Mouse (Mus musculus) testis, postnatal 10 days (tissue): ENCODE measurements around the gene Il5ra.
A peak's percentile ranks its signal among the peaks of the same experiment; 100 is the strongest.

ENCODE experiments used
- DNase-seq: peaks from one replicate; pipeline ENCODE4 v3.0.0; 2021; ENCODE audit warnings: low spot score

Il5ra gene

DNA sequence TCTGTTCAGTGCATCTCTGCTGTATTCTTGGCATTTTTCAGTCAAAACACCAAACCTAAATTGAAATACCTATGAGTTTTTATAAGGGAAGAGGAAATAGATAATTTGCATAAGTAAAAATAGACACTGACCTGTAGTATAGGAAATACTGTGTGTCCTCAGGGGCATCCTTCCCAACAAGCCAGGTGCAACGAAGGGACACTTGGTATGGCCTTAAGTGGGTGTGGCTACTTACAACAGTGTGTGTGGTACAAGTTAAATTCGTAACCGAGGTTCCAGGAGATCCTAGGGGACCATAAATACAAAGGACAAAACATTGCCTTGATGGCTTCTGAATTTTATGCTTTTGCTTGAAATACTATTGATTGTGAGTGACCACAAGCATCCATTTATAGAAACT is 10.6 kb downstream of the Il5ra start:
- DNase-seq = no peak

DNA sequence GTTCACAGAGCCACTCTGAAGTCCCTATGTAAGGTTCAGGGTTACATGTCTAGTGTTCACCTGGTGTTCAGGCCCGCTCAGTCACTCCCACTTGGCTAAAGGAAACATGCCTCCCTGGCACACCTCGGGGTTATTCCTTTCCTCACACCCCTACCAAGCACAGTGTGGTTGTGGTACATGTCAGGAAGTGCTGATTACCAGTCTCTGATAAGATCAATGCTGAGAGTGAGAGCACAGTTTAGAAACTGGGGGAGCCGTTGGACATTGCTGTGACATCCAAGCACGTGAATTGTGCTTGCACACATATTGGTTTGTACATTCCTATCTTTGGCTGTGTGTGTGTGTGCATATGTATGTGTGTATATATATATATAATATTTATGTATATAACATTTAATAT is 16.3 kb downstream of the Il5ra start:
- DNase-seq = no peak

DNA sequence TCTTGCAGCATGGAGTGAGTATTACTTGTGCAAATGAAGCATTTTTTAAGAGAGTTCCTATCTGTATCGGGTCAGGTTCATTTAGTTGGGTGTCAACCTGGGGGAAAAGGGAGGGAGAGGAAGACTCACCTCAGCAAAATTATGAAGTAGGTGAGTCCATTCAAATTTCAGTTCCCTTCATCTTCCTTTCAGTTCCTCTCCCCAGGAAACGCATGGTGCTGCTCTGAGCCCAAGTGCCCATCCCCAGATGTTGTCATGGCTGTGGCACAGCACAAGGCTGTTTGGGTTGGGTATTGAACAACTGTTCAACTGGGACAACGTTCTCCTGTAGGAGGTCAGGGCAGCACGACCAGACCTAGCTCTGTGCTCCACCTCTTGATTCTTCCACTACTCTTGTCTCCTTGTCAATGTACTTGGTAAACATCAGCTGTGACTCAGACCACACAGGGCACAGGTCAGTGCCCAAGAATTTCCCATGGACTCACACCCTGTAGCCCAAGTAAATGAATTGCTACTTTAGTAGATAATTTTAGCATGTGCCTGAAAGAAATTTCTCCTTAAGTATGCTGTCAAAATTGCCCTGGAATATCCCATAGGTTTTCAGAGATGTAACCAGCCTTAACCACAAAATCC is 19.0 kb downstream of the Il5ra start:
- DNase-seq = no peak

DNA sequence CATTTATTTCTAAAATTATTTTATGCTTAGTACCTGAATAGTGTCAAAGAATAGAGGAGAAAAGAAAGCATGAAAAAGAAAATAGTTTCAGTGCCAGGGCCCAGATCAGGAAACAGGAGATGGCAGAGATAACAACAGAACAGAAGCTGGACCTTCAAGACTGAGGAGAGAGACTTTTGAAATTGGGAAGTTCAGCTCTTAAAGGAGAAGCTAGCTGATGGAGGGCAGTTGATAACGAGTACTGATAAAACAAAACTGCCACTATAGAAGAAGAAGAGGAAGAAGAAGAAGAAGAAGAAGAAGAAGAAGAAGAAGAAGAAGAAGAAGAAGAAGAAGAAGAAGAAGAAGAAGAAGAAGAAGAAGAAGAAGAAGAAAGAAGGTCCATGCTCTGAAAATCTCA is 21.1 kb downstream of the Il5ra start:
- no peak for DNase-seq

DNA sequence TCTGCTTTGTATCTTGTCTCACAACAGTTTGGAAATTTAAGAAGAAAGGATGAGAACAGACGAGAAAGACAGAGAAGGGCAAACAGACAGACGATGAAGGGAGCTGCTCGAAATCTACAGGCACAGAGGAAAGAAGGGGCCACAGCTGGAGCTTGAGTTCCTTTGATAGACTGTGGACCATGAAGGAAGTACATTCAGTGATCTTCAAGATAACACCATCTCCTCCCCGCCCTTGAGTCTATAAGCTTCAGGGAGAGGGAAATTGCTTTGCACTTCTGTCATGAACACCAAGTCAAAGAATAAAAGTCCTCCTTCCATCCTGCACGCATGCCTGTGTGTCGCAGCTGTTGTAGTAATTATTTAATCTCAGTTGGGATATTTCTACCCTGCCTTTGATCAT is 22.8 kb downstream of the Il5ra start:
- DNase-seq = no peak

DNA sequence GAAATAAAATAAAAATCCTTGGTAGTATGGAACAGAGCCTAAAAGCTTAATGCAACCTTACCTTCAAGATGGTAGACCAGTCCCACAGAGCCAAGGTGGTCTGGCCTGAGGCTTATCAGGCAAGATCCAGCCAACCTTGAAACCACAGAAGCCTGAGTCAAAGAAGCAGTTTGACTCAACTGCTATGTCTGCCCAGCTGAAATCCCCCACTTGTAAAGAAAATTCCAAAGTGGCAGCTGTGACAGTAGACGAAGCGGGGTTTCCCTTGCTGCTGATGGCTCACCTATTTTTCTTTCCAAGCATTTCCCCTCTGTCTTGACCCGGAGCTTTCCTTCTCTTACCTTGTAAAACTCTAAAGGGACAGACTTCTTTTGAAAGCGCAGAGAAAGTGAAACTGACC is 23.2 kb downstream of the Il5ra start:
- DNase-seq = no peak

DNA sequence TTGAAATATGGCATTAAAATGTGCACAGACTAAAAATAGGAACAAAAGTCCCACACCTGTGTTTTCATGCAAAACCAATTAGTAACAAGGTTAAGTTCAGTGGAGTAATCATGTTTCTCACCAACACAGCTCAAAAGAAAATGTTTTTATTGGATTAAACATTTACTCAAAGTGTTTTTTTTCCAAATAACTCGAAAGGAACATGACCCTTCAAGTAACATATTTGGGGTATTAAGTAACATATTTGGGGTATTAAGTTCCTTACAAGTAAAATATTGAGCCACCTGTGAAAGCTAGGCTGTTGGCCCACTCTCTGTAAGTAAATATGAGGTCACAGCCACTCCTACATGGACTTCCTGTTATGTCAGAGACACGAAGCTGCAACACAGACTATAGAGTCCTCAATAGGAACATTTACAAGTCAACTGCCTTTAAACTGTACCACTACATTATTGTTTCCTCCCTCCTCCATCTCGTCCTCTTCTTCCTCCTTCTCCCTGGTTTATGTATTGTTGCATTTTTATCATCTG is 43.3 kb downstream of the Il5ra start:
- no peak for DNase-seq

DNA sequence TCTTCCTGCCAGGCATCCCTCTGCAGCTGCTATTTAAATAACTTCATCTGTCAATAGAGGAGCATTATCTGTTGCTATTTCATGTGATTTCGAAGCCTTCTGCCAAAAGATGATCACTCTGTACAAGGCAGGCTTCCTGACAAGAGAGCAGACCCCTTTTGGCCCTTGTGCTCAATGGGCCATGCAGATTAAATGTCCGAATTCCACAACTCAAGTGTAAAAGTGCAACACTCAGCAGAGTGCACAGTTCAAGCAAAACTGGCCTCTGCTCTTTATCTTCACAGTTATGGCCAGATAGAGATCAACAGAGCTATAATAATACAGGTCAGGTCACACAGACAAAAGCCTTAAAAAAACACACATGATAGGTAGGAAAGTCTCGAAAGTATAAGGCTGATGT is 46.9 kb downstream of the Il5ra start:
- no peak for DNase-seq

DNA sequence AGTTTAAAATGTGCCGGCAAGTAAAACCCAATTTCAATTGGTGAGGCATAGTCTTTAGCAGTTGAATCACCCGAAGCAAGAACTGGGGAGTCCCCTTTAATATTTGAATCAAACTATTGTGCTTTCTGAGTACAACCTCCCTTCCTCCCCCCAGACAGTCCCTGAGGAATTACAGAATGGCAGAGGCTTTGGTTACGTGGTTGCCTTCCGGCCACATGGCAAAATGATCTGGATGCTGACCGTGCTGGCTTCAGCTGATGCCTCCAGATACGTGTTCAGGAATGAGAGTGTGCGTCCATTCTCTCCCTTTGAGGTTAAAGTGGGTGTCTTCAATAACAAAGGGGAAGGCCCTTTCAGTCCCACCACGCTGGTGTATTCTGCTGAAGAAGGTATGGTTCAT is 73.3 kb downstream of the Il5ra start:
- DNase-seq = no peak

DNA sequence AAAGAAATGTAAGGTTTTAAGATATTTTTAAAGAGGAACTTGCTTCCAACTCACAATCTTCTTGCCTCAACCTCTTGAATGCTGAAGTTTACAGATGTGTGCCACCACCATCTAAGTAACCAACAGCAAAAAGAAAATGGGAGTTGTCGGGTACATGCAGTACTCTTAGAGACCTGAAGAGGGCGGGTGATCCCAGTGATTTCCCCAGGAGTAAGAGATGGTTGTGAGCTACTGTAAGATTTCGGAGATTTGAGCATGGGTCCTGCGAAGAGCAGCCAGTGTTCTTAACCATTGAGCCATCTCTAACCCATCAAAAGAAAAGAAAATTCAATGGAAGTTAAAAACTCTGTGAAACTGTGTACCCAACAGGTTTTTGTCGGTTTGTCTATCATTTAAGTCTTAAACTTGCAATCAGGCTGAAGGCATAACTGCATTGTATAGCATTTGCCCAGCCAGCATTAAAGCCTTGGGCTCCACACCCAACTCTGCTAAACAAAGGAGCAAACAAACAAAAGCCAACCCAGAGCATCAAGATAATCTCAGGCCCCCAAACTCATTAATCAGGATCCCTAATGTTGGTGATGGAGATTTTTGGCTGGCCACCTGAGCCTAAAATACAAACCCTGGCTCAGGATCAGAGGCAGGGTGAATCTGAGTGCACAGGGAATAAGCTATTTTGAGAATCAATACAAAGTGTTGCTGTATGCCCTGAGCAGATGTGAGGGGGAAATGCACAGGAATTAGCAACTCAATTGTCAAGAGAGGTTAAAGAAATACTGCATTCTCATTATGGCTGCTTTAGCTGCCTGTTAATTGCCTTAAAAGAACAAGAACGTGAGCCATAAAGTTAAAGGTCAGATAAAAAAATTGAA is 84.8 kb downstream of the Il5ra start:
- DNase-seq = peak; percentile 64
